Mouse (Mus musculus): Measurements from ENCODE around the gene Rabl6.

- TF ChIP-seq CTCF (conservative IDR thresholded peaks at IDR 0.05; ENCODE audit: low read length) = no peak
- TF ChIP-seq NANOG (IDR thresholded peaks at IDR 0.05; ENCODE audit: borderline replicate concordance, low read length) = no peak
- no peak for TF ChIP-seq POU5F1 (IDR thresholded peaks at IDR 0.05; ENCODE audit: borderline replicate concordance, low read length)
Measured at GRCm38 (mm10) chr2:25598749-25599148, 9.6 kb downstream of the Rabl6 start.

All from E14TG2a.4 (cell line).